Mouse (Mus musculus): ENCODE measurements around the gene Lexm. TPM values are rescaled to one million over a fixed set of nuclear protein-coding genes. Genes with fewer than 3 reads are reported as not detected.

Gene Lexm
- polyA plus RNA-seq, 1 experiment = 0.23 TPM

DNA sequence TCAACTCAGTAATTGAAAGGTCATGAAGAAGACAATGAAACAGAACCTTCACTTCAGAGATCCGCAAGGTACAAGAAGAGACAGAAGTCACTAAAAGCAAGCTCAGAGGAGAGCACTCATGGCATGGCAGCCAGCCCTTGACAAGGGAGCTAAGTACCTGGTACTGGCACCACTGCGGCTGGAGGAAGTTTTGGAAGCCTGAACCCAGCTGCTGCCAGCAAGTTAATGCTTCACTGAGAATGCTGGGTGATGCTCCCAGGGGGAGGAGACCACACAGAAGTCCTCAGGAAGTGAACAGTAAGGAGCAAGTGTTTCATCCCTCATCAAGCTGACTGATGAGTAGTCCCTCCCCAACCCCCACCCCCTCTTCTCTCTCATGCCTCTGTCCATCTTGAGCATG, 74.8 kb downstream of the Lexm start:
- DNase-seq (ENCODE audit: low spot score) = no peak

- DNase-seq (ENCODE audit: low spot score) = no peak
Measured at GRCm38 (mm10) chr4:106541491-106541890, 75.5 kb downstream of the Lexm start.

Other genes starting within 250 kb of the Lexm start
- gene Pcsk9, start 152.9 kb downstream of the Lexm start, polyA plus RNA-seq (2012; rRNA removed) = 1.7 and 2.0 TPM in 2 replicates
- gene Bsnd, start 125.0 kb downstream of the Lexm start, polyA plus RNA-seq (2012; rRNA removed) = 0.34 and 0.41 TPM in 2 replicates
- gene Dhcr24, start 56.2 kb downstream of the Lexm start, polyA plus RNA-seq (2012; rRNA removed) = 52.0 and 55.7 TPM in 2 replicates
- 8.0 and 11.9 TPM in 2 replicates for gene Ttc22, start 5.2 kb upstream of the Lexm start, polyA plus RNA-seq (2012; rRNA removed)
- gene Pars2, start 33.8 kb upstream of the Lexm start, polyA plus RNA-seq (2012; rRNA removed) = 9.3 and 12.1 TPM in 2 replicates
- 49.4 and 72.4 TPM in 2 replicates for gene Ttc4, start 61.7 kb upstream of the Lexm start, polyA plus RNA-seq (2012; rRNA removed)
- gene Mroh7, start 113.7 kb upstream of the Lexm start, polyA plus RNA-seq (2012; rRNA removed) = 2.0 and 3.6 TPM in 2 replicates
- 0.61 and 0.81 TPM in 2 replicates for gene Fam151a, start 116.6 kb upstream of the Lexm start, polyA plus RNA-seq (2012; rRNA removed)
- 7.2 and 11.2 TPM in 2 replicates for gene Acot11, start 187.8 kb upstream of the Lexm start, polyA plus RNA-seq (2012; rRNA removed)

Measured in urinary bladder, adult 2 months (tissue).